Mouse (Mus musculus): ENCODE data around the gene Cacnb3.

Cacnb3 gene

GRCm38 (mm10) chr15:98675634-98676250, 45.1 kb downstream of the Cacnb3 start:
- no peak for DNase-seq (ENCODE audit: low read depth, low spot score)

- DNase-seq (ENCODE audit: low read depth, low spot score), result peak; percentile 57
These were observed 45.8 kb downstream of the Cacnb3 start for GRCm38 (mm10) chr15:98676471-98676870.

- DNase-seq (ENCODE audit: low read depth, low spot score), result peak; percentile 92
These were observed 46.5 kb downstream of the Cacnb3 start, which contains the start of gene Rnd1 for GRCm38 (mm10) chr15:98676940-98677728. TSS of gene Rnd1 (minus strand) at chr15:98677461.

GRCm38 (mm10) chr15:98677977-98678376, 47.3 kb downstream of the Cacnb3 start:
- DNase-seq (ENCODE audit: low read depth, low spot score), result no peak

GRCm38 (mm10) chr15:98680660-98681059, 50.0 kb downstream of the Cacnb3 start:
- DNase-seq (ENCODE audit: low read depth, low spot score), result no peak

- DNase-seq (ENCODE audit: low read depth, low spot score), result no peak
These were observed 51.0 kb downstream of the Cacnb3 start for GRCm38 (mm10) chr15:98681633-98682032.

GRCm38 (mm10) chr15:98683177-98683576, 52.5 kb downstream of the Cacnb3 start:
- DNase-seq (ENCODE audit: low read depth, low spot score), result no peak

- DNase-seq (ENCODE audit: low read depth, low spot score), result no peak
These were observed 53.1 kb downstream of the Cacnb3 start for GRCm38 (mm10) chr15:98683746-98684145.

- peak; percentile 27 for DNase-seq (ENCODE audit: low read depth, low spot score)
These were observed 55.3 kb downstream of the Cacnb3 start for GRCm38 (mm10) chr15:98685926-98686325.

GRCm38 (mm10) chr15:98689682-98690081, 59.0 kb downstream of the Cacnb3 start:
- DNase-seq (ENCODE audit: low read depth, low spot score), result no peak

- DNase-seq (ENCODE audit: low read depth, low spot score), result no peak
These were observed 61.0 kb downstream of the Cacnb3 start for GRCm38 (mm10) chr15:98691486-98692147.

GRCm38 (mm10) chr15:98692171-98692715, 61.6 kb downstream of the Cacnb3 start:
- DNase-seq (ENCODE audit: low read depth, low spot score), result no peak

Measured in A20 (cell line).